Mouse (Mus musculus) CD8-positive naive resting alpha-beta T cell, adult 57 days (primary cell): ENCODE data around the gene Adra2b. TPM values are rescaled to one million over a fixed set of nuclear protein-coding genes. Genes with fewer than 3 reads are reported as not detected.

ENCODE experiments used
- total RNA-seq: library from RNA; stranded (reverse); gene quantifications from one replicate; pipeline ENCODE4 v1.2.4, GENCODE M21; 2023

Gene Adra2b
- total RNA-seq: not detected

DNA sequence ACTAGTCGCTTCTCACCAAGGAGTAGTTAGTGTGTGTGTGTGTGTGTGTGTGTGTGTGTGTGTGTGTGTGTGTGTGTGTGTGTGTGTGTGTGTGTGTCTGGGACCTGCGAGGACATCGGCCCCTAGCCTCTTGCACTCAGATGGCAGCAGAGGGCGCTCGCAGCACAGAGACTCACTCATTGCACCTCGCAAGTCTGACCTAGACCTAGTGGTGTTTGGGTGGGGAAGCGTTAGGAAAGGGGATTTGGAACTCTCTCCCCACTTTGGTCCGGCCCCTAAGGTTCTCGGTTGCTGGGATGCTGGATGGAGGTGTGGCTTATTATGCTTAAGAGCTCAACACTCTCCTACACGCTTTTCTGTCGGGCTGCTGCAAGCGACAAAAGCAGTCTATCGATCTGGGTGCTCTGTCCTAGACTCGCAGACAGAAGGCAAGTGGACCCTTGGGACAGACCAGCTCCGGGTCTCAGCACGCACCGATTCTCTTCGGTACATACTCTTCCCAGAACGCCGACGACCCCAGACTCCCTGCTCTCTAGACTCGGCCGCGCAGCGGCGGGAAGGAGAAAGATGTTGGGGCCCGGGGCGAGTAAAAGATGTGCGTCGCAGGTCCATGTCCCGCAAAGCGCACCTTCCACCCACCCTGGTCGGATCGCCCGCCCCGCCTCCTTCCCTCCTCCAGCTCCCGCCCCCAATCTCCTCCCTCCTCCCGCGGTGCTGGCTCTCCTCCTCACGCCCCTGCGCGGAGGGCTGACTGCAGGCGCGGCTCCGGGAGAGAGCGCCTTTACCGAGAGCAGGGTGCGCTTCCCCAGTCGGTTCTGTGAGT lies at the start of gene Adra2b:
Gene Adra2b, plus strand, starts transcription at position 750 of the 823 bp plus-strand sequence.

GRCm38 (mm10) chr2:127335767-127336496 lies 27.1 kb upstream of the Adra2b start, which contains the start of gene Dusp2:
Dusp2 (plus strand) TSS chr2:127336159.

GRCm38 (mm10) chr2:127338416-127338815 lies 24.6 kb upstream of the Adra2b start, which contains the start of gene Astl:
Astl (plus strand) TSS chr2:127338639.

Other genes starting within 250 kb of the Adra2b start
- 3.3 TPM for gene Ncaph, start 229.3 kb upstream of the Adra2b start, total RNA-seq
- 17.2 TPM for gene Itpripl1, start 219.8 kb upstream of the Adra2b start, total RNA-seq
- gene 1810024B03Rik, start 154.9 kb upstream of the Adra2b start, total RNA-seq: 1.5 TPM
- gene Snrnp200, start 154.8 kb upstream of the Adra2b start, total RNA-seq: 159 TPM
- 46.3 TPM for gene Ciao1, start 115.4 kb upstream of the Adra2b start, total RNA-seq
- 50.3 TPM for gene Tmem127, start 115.3 kb upstream of the Adra2b start, total RNA-seq
- gene Stard7, start 93.0 kb upstream of the Adra2b start, total RNA-seq: 61.9 TPM
- gene Dusp2, start 27.0 kb upstream of the Adra2b start, total RNA-seq: 588 TPM
- gene Astl, start 24.6 kb upstream of the Adra2b start, total RNA-seq: 0.70 TPM
- gene Gpat2, start 62.0 kb downstream of the Adra2b start, total RNA-seq: not detected
- gene Fahd2a, start 81.4 kb downstream of the Adra2b start, total RNA-seq: 13.0 TPM
- not detected for gene Kcnip3, start 158.9 kb downstream of the Adra2b start, total RNA-seq
- not detected for gene Prom2, start 178.3 kb downstream of the Adra2b start, total RNA-seq
- gene Zfp661, start 223.9 kb downstream of the Adra2b start, total RNA-seq: 5.6 TPM
- gene Mrps5, start 224.0 kb downstream of the Adra2b start, total RNA-seq: 118 TPM